Mouse (Mus musculus) lung, postnatal 0 days (tissue): ENCODE measurements at regions not wholly inside any gene's neighbourhood (a gene's known extent, or its start where the extent isn't known, plus 50 kb on each side); places are given as distances from the start of the nearest gene placed in this dataset.
A peak's percentile ranks its signal among the peaks of the same experiment; 100 is the strongest.

Experiments
- ATAC-seq: fragments of 200-750 bp; cut with Nextera tagmentation; 2 replicates; pipeline ENCODE4 v1.8.0; 2017; ENCODE audit warnings: moderate library complexity
- DNase-seq: peaks from one replicate; pipeline ENCODE4 v3.0.0-alpha.2; 2016; ENCODE audit warnings: low spot score
- H3K27ac ChIP-seq: fragments of 300-500 bp; sonication (generic); 2 replicates; pipeline ENCODE4 v1.5.1; 2014; ENCODE audit warnings: antibody characterized with exemption, mild to moderate bottlenecking, low read length, mixed read lengths
- H3K27me3 ChIP-seq: fragments of 300-500 bp; sonication (generic); replicated peaks from 2 replicates; pipeline ENCODE4 v1.6.1; 2014; ENCODE audit warnings: low read length, mixed read lengths; ENCODE audit not compliant: insufficient read depth
- H3K36me3 ChIP-seq: fragments of 300-500 bp; sonication (generic); 2 replicates; pipeline ENCODE4 v1.6.1; 2014; ENCODE audit warnings: low read length, mixed read lengths; ENCODE audit not compliant: insufficient read depth
- H3K4me1 ChIP-seq: fragments of 300-500 bp; sonication (generic); 2 replicates; pipeline ENCODE4 v1.6.1; 2014; ENCODE audit warnings: antibody characterized with exemption, low read depth, low read length, mixed read lengths; ENCODE audit not compliant: insufficient read depth
- H3K4me2 ChIP-seq: fragments of 300-500 bp; sonication (generic); replicated peaks from 2 replicates; pipeline ENCODE4 v1.6.1; 2014; ENCODE audit warnings: low read depth, mild to moderate bottlenecking, low read length, moderate library complexity, mixed read lengths
- H3K4me3 ChIP-seq: fragments of 300-500 bp; sonication (generic); 2 replicates; pipeline ENCODE4 v1.5.1; 2014; ENCODE audit warnings: low read depth, low read length
- H3K9ac ChIP-seq: fragments of 300-500 bp; sonication (generic); replicated peaks from 2 replicates; pipeline ENCODE4 v1.6.1; 2014; ENCODE audit warnings: low read depth, mild to moderate bottlenecking
- H3K9me3 ChIP-seq: fragments of 300-500 bp; sonication (generic); 2 replicates; pipeline ENCODE4 v1.6.1; 2016; ENCODE audit warnings: low read length, mixed read lengths
- CTCF ChIP-seq: IDR thresholded peaks from 2 replicates; pipeline ENCODE4 v1.5.1; 2016; ENCODE audit warnings: antibody characterized with exemption, mild to moderate bottlenecking
- EP300 ChIP-seq: IDR thresholded peaks from 2 replicates; pipeline ENCODE4 v1.6.1; 2016; ENCODE audit warnings: antibody characterized with exemption, mild to moderate bottlenecking, control low read depth
- WGBS: fragments of 180-500 bp; shearing (Covaris S2); extraction: QIAGEN DNeasy Blood & Tissue Kit; methylation state at CpG from one replicate; pipeline ENCODE4 v1.1.7; 2014; 5-methylcytosine and 5-hydroxymethylcytosine counted together

DNA sequence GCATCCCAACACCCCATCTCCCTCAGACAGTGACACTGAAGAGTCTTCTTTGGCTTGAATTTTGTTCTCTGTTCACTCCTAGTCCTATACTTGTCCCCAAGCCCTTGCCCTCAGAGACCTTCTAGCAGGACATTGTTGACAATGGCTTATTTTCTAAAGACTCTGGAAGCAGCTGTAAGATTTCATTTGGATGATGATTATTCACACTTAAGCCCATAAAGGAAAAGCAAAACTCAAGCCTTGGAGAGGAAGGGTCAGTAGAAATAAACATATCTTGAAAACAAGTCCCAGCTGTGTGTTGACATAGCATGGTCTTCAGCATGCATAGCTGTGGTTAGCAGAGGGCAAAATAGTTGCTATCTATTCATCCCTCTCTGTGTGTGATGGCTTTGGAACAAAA, 59.9 kb upstream of the Cdh11 start:
- Histone ChIP-seq H3K36me3 (no peaks in the 10 kb centered on the region), H3K4me2 (no peak overlapping the region), H3K27me3 (no peaks in the 10 kb centered on the region), H3K4me3 (no peak overlapping the region), H3K9ac (no peak overlapping the region), H3K9me3 (no peaks in the 10 kb centered on the region), H3K4me1 (no peaks in the 10 kb centered on the region), H3K27ac (no peak overlapping the region)
- DNase-seq (peak; percentile 71), ATAC-seq (peak; percentile 82)
- TF ChIP-seq EP300: peak; percentile 61; the same call in 1 of the 2 replicates
- TF ChIP-seq CTCF: no peak

DNA sequence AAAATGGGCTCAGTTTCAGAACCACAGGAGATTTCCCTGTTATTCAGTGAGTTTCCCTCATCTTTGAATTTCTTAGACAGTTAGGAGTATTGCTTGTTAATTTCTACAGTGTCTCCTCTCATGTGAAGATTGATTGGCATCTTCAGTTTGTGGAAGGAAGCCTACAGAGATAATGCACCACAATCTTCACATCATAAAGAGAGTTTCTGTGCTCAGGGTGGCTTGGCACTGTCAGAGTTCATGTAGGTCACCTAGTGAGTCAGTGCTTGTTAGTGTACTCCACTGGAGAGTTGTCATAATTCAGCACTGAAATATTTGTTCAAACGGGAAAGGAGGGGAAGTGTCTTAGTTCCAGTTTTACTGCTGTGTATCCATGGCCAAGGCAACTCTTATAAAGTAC, 74.6 kb upstream of the Cdh11 start:
- no peaks in the 10 kb centered on the region for H3K36me3 ChIP-seq
- ATAC-seq: no peak
- TF ChIP-seq CTCF (no peak), EP300 (no peak)
- no peaks in the 10 kb centered on the region for H3K9me3 ChIP-seq
- no peak for DNase-seq
- no peak overlapping the region for H3K4me2 ChIP-seq
- WGBS: 41% methylated on average over 1 of the region's 1 CpGs
- no peaks in the 10 kb centered on the region for H3K4me1 ChIP-seq
- no peaks in the 10 kb centered on the region for H3K27me3 ChIP-seq
- no peak overlapping the region for H3K4me3 ChIP-seq
- H3K27ac ChIP-seq: no peak overlapping the region
- H3K9ac ChIP-seq: no peak overlapping the region

GRCm38 (mm10) chr8:102899525-102899924, 114.1 kb upstream of the Cdh11 start:
- 74% methylated on average over 2 of the region's 2 CpGs for WGBS

GRCm38 (mm10) chr8:102900662-102901061, 115.2 kb upstream of the Cdh11 start:
- TF ChIP-seq EP300 (no peak), CTCF (no peak)
- no peaks in the 10 kb centered on the region for H3K27me3 ChIP-seq

More at GRCm38 (mm10) chr8:102899525-102899924, 114.1 kb upstream of the Cdh11 start:
- H3K4me1 ChIP-seq: no peaks in the 10 kb centered on the region
- H3K4me3 ChIP-seq: no peak overlapping the region
- H3K36me3 ChIP-seq: no peaks in the 10 kb centered on the region
- ATAC-seq: no peak
- TF ChIP-seq CTCF: no peak
- TF ChIP-seq EP300: no peak
- H3K27me3 ChIP-seq: no peaks in the 10 kb centered on the region
- H3K9me3 ChIP-seq: no peaks in the 10 kb centered on the region
- DNase-seq: no peak
- H3K27ac ChIP-seq: no peak overlapping the region
- H3K9ac ChIP-seq: no peak overlapping the region
- H3K4me2 ChIP-seq: no peak overlapping the region

DNA sequence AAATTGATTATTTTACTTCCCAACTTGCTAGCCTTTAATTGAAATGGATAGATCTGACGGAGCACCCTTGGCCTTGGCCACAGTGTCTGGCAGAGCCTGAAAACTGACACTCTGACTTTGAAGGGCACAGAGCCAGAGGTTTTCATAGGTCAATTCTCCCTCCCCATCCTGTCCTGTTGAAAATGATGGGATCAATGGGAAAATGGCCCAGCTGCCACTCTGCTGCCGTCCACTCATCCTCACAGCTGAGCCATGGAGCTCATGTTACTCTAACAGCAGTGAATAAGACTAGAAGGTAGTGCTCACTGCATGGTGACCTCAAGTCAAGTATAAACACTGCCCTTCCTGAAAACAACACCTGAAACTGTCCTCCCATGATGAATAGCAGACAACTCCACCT, 122.0 kb upstream of the Cdh11 start:
- H3K9ac ChIP-seq: no peak overlapping the region
- H3K27me3 ChIP-seq: no peaks in the 10 kb centered on the region
- no peak for DNase-seq
- no peak for ATAC-seq
- WGBS: 35% methylated on average over 2 of the region's 2 CpGs
- no peak overlapping the region for H3K4me3 ChIP-seq
- no peaks in the 10 kb centered on the region for H3K4me1 ChIP-seq
- H3K36me3 ChIP-seq: no peaks in the 10 kb centered on the region
- H3K4me2 ChIP-seq: no peak overlapping the region
- H3K9me3 ChIP-seq: no peaks in the 10 kb centered on the region
- H3K27ac ChIP-seq: no peak overlapping the region
- TF ChIP-seq CTCF: no peak
- no peak for TF ChIP-seq EP300

More at GRCm38 (mm10) chr8:102900662-102901061, 115.2 kb upstream of the Cdh11 start:
- Histone ChIP-seq H3K9me3 (no peaks in the 10 kb centered on the region), H3K4me1 (no peaks in the 10 kb centered on the region), H3K4me2 (no peak overlapping the region), H3K9ac (no peak overlapping the region), H3K4me3 (no peak overlapping the region), H3K27ac (no peak overlapping the region), H3K36me3 (no peaks in the 10 kb centered on the region)
- 80% methylated on average over 5 of the region's 5 CpGs for WGBS
- DNase-seq: no peak
- no peak for ATAC-seq

GRCm38 (mm10) chr8:102931342-102931835, 145.9 kb upstream of the Cdh11 start:
- ATAC-seq (no peak), DNase-seq (no peak)
- Histone ChIP-seq H3K9me3 (no peaks in the 10 kb centered on the region), H3K27ac (no peak overlapping the region), H3K4me3 (no peak overlapping the region), H3K27me3 (no peaks in the 10 kb centered on the region), H3K4me2 (no peak overlapping the region), H3K4me1 (no peaks in the 10 kb centered on the region), H3K9ac (no peak overlapping the region), H3K36me3 (no peaks in the 10 kb centered on the region; the same call in 1 of the 2 replicates)
- 52% methylated on average over 3 of the region's 3 CpGs for whole genome bisulfite sequencing
- no peak for TF ChIP-seq CTCF
- TF ChIP-seq EP300: no peak

- Histone ChIP-seq H3K9me3 (no peaks in the 10 kb centered on the region), H3K9ac (no peak overlapping the region), H3K27ac (no peak overlapping the region), H3K4me1 (no peaks in the 10 kb centered on the region), H3K27me3 (no peaks in the 10 kb centered on the region), H3K4me2 (no peak overlapping the region), H3K36me3 (no peaks in the 10 kb centered on the region), H3K4me3 (no peak overlapping the region)
- DNase-seq (no peak), ATAC-seq (no peak)
- WGBS: 91% methylated on average over 2 of the region's 2 CpGs
- TF ChIP-seq EP300 (no peak), CTCF (no peak)
Measured at GRCm38 (mm10) chr8:102938771-102939170, 153.3 kb upstream of the Cdh11 start.
